8 mouse cellular contexts compared by ENCODE assay signal in the genomic region with DNA sequence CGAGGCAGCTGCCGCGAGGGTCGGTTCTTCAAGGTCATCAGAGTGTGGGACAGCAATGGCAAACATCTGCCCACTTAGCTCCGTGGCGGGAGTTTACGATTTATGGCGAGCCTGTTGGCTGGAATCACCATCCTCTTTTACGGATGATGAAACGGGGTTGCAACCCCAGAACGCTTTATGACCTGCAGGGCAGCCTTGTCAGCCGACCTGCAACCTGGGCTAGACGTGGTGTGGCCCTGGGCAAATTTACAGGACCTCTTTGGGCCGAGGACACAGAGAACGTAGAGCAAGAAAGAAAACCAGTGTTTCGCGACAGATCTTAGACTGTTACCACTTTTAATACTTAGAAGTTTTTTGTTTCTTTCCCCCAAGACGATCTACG. TPM values are rescaled to one million over a fixed set of nuclear protein-coding genes. Genes with fewer than 3 reads are reported as not detected.
DNase-seq lines count a peak whose midpoint lies in the region; ATAC-seq and TF ChIP-seq lines count a peak whose summit lies in the region.

Slc25a39 (minus strand) TSS at position 113 of the 382 bp plus-strand sequence.

- peak within 1 kb of the TSS; percentile 75 to 94 for H3K4me3 ChIP-seq in ES-E14 (ENCODE audit: insufficient read depth in 1 of 2, low read depth in 1 of 2, low read length in 2 of 2, poor library complexity in 1 of 2, severe bottlenecking in 1 of 2)
- H3K4me3 ChIP-seq in limb, embryonic 14.5 days (replicated peaks; ENCODE audit: low read length): peak within 1 kb of the TSS; percentile 67
- H3K4me3 ChIP-seq in small intestine, adult 2 months (ENCODE audit: low read depth, low read length): peak within 1 kb of the TSS; percentile 90

- no peaks in the 10 kb centered on the region for H3K27me3 ChIP-seq in limb, embryonic 14.5 days (ENCODE audit: control insufficient read depth, insufficient read depth, low read length)
- no peaks in the 10 kb centered on the region for H3K27me3 ChIP-seq in small intestine, adult 2 months (ENCODE audit: control insufficient read depth, insufficient read depth, low read length)

- no peak for TF ChIP-seq CTCF in small intestine, adult 2 months (IDR thresholded peaks at IDR 0.05; ENCODE audit: extremely low read depth, insufficient read length, insufficient replicate concordance, low read depth, low read length)

- intact Hi-C loops in heart, postnatal 36 days (cut with DNase I): loop anchor here (1.0 kb wide), 1 partner anchor 92 kb away; no protein-coding TSS in a partner anchor

- no peak for TF ChIP-seq POLR2A in limb, embryonic 14.5 days (IDR thresholded peaks at IDR 0.05; ENCODE audit: borderline replicate concordance, extremely low read depth, insufficient read depth, insufficient read length)
- no peak for TF ChIP-seq POLR2A in small intestine, adult 2 months (IDR thresholded peaks at IDR 0.05; ENCODE audit: low read depth, low read length)

- H3K4me1 ChIP-seq in ES-E14 (ENCODE audit: control insufficient read depth in 2 of 2, insufficient read depth in 2 of 2, low read length in 2 of 2, poor library complexity in 1 of 2): peaks cover 0 to 13% of the 10 kb centered on the region in 2 experiments; a peak in 2 of 4 replicates
- H3K4me1 ChIP-seq in limb, embryonic 14.5 days (ENCODE audit: control insufficient read depth, insufficient read depth, low read length): peaks cover 8% of the 10 kb centered on the region
- H3K4me1 ChIP-seq in small intestine, adult 2 months (ENCODE audit: control insufficient read depth, insufficient read depth, insufficient read length, low read length): peaks cover 9% of the 10 kb centered on the region

- peaks cover 31% of the 10 kb centered on the region for H3K36me3 ChIP-seq in ES-E14 (ENCODE audit: control insufficient read depth, insufficient read depth, low read length, poor library complexity, severe bottlenecking)
- H3K36me3 ChIP-seq in limb, embryonic 14.5 days (ENCODE audit: control insufficient read depth, insufficient read depth, low read length): peaks cover 23% of the 10 kb centered on the region
- H3K36me3 ChIP-seq in small intestine, adult 2 months (ENCODE audit: control insufficient read depth, insufficient read depth, low read length): peaks cover 21% of the 10 kb centered on the region

- H3K27ac ChIP-seq in ES-E14 (ENCODE audit: insufficient read depth, low read depth, low read length, poor library complexity, severe bottlenecking): peak within 1 kb of the TSS; percentile 92
- peak within 1 kb of the TSS; percentile 83 for H3K27ac ChIP-seq in limb, embryonic 14.5 days (replicated peaks; ENCODE audit: low read depth, low read length)
- peak within 1 kb of the TSS; percentile 83 for H3K27ac ChIP-seq in small intestine, adult 2 months (ENCODE audit: insufficient read depth, low read depth, low read length)

- no peaks in the 10 kb centered on the region for H3K9me3 ChIP-seq in ES-E14 (ENCODE audit: control insufficient read depth, insufficient read depth, low read depth, low read length)
- H3K9me3 ChIP-seq in limb, embryonic 14.5 days (ENCODE audit: control insufficient read depth, low read length): no peaks in the 10 kb centered on the region

- 0% methylated on average over 19 of the region's 19 CpGs for WGBS in limb, embryonic 14.5 days
- WGBS in small intestine, adult 2 months: under 1% methylated on average over 19 of the region's 19 CpGs

- peak within 1 kb of the TSS; percentile 96 for H3K4me2 ChIP-seq in limb, embryonic 14.5 days (replicated peaks; ENCODE audit: low read depth, low read length, severe bottlenecking)

- in situ Hi-C loops in ES-E14 (cut with MboI; ENCODE audit: low sequenced_read_pairs in 2 of 2, unreplicated experiment in 2 of 2): no loop called here

- DNase-seq in heart, adult 18-20 months: no peak
- DNase-seq in heart, adult 9 months (ENCODE audit: low spot score in 2 of 2): no peak
- no peak for DNase-seq in ES-E14 (ENCODE audit: low read depth, low spot score)
- DNase-seq in fibroblast of lung, adult 2 months (ENCODE audit: low read depth): peak; percentile 36
- DNase-seq in heart, postnatal 36 days: no peak
- no peak for DNase-seq in limb, embryonic 14.5 days (ENCODE audit: low spot score)
- DNase-seq in cerebellum, postnatal 14 days: no peak

- no peak for ATAC-seq in limb, embryonic 14.5 days (ENCODE audit: low FRiP score, low read depth)

- H3K9ac ChIP-seq in ES-E14 (ENCODE audit: insufficient read depth, low read depth, low read length, poor library complexity, severe bottlenecking): peak within 1 kb of the TSS; percentile 87
- H3K9ac ChIP-seq in limb, embryonic 14.5 days (ENCODE audit: low read depth, low read length, severe bottlenecking): peak within 1 kb of the TSS; percentile 72

TF ChIP-seq in ES-E14, 5 proteins besides CTCF, POLR2A, EP300 and RAD21:
- TF ChIP-seq ZNF384 (IDR thresholded peaks at IDR 0.05; ENCODE audit: low read depth, low read length) (no peak), HCFC1 (IDR thresholded peaks at IDR 0.05; ENCODE audit: borderline replicate concordance, insufficient read depth, low read length) (no peak), MAFK (IDR thresholded peaks at IDR 0.05; ENCODE audit: insufficient read depth, low read depth, low read length) (no peak), CHD2 (IDR thresholded peaks at IDR 0.05; ENCODE audit: low read depth, low read length) (no peak), ZC3H11A (IDR thresholded peaks at IDR 0.05; ENCODE audit: borderline replicate concordance, low read depth, low read length) (no peak)

RNA-seq across cellular contexts. Expression of gene Slc25a39, which starts in this region (rescaled TPM):
- total RNA-seq in heart, adult 18-20 months (2021): 100 to 1,000 TPM; 187 to 194 TPM
- total RNA-seq in ES-E14 (2012; rRNA removed): 152 and 175 TPM in 2 replicates
- 100 to 1,000 TPM; 174 to 183 TPM for total RNA-seq in heart, postnatal 36 days (2021)
- polyA plus RNA-seq in limb, embryonic 14.5 days (2012; rRNA removed): 120 and 181 TPM in 2 replicates
- 179 and 195 TPM in 2 replicates for polyA plus RNA-seq in limb, embryonic 14.5 days (2014; fragmentation: Nextera tagmentation; extraction: Ambion mirVana)
- polyA plus RNA-seq in small intestine, adult 2 months (2012; rRNA removed): 322 and 403 TPM in 2 replicates
